Mouse (Mus musculus) lung, embryonic 16.5 days (tissue): ENCODE data around the gene Plcb3. TPM values are rescaled to one million over a fixed set of nuclear protein-coding genes. Genes with fewer than 3 reads are reported as not detected.

Experiments
- ATAC-seq: fragments of 200-750 bp; cut with Nextera tagmentation; 2 replicates; pipeline ENCODE4 v1.8.0; 2017; ENCODE audit warnings: low read depth, mild to moderate bottlenecking, moderate library complexity
- H3K27ac ChIP-seq: fragments of 300-500 bp; sonication (generic); 2 replicates; pipeline ENCODE4 v1.5.1; 2014; ENCODE audit warnings: mild to moderate bottlenecking, control low read depth, low read length
- H3K27me3 ChIP-seq: fragments of 300-500 bp; sonication (generic); 2 replicates; pipeline ENCODE4 v1.6.1; 2014; ENCODE audit warnings: low read depth, low read length, mixed read lengths; ENCODE audit not compliant: control insufficient read depth, insufficient read depth
- H3K36me3 ChIP-seq: fragments of 300-500 bp; sonication (generic); 2 replicates; pipeline ENCODE4 v1.6.1; 2014; ENCODE audit warnings: low read length; ENCODE audit not compliant: control insufficient read depth, insufficient read depth
- H3K4me1 ChIP-seq: fragments of 300-500 bp; sonication (generic); replicated peaks from 2 replicates; pipeline ENCODE4 v1.6.1; 2014; ENCODE audit warnings: low read length, mixed read lengths; ENCODE audit not compliant: control insufficient read depth, insufficient read depth
- H3K4me2 ChIP-seq: fragments of 300-500 bp; sonication (generic); 2 replicates; pipeline ENCODE4 v1.6.1; 2014; ENCODE audit warnings: low read depth, low read length, control low read depth
- H3K4me3 ChIP-seq: fragments of 300-500 bp; sonication (generic); 2 replicates; pipeline ENCODE4 v1.5.1; 2014; ENCODE audit warnings: mild to moderate bottlenecking, low read length, control low read depth
- H3K9ac ChIP-seq: fragments of 300-500 bp; sonication (generic); 2 replicates; pipeline ENCODE4 v1.6.1; 2014; ENCODE audit warnings: low read length, control low read depth
- H3K9me3 ChIP-seq: fragments of 300-500 bp; sonication (generic); 2 replicates; pipeline ENCODE4 v1.6.1; 2016; ENCODE audit warnings: low read length; ENCODE audit not compliant: control insufficient read depth
- WGBS: fragments of 180-500 bp; shearing (Covaris S2); extraction: QIAGEN DNeasy Blood & Tissue Kit; methylation state at CpG from one replicate; pipeline ENCODE4 v1.1.7; 2014; 5-methylcytosine and 5-hydroxymethylcytosine counted together
- polyA plus RNA-seq: library from polyadenylated mRNA; unstranded; fragments of >200 nt; fragmentation: Nextera tagmentation; extraction: Ambion mirVana; gene quantifications from 2 replicates; pipeline ENCODE4 v1.2.1, GENCODE M21; 2015

Plcb3 gene
- polyA plus RNA-seq, 1 experiment from 2014 or later = 49.1 TPM

- H3K4me2 ChIP-seq = peak overlapping the region; percentile 90
- H3K4me1 ChIP-seq = peaks cover 40% of the 10 kb centered on the region
- H3K36me3 ChIP-seq = peaks cover 7% of the 10 kb centered on the region
- peak overlapping the region; percentile 78 for H3K9ac ChIP-seq
- WGBS = 29% methylated on average over 12 of the region's 12 CpGs
- peak overlapping the region; percentile 73 for H3K4me3 ChIP-seq
- peak overlapping the region; percentile 34; the same call in 1 of the 2 replicates for H3K27ac ChIP-seq
- no peak for ATAC-seq
- no peaks in the 10 kb centered on the region for H3K27me3 ChIP-seq
- no peaks in the 10 kb centered on the region for H3K9me3 ChIP-seq
These were observed 2.6 kb downstream of the Plcb3 start for GRCm38 (mm10) chr19:6973581-6974190.

GRCm38 (mm10) chr19:6972247-6972917 is 3.9 kb downstream of the Plcb3 start:
- Histone ChIP-seq H3K4me2 (no peak overlapping the region), H3K27ac (no peak overlapping the region), H3K36me3 (peaks cover 2% of the 10 kb centered on the region), H3K9ac (no peak overlapping the region), H3K9me3 (no peaks in the 10 kb centered on the region), H3K4me3 (no peak overlapping the region), H3K27me3 (no peaks in the 10 kb centered on the region), H3K4me1 (peaks cover 39% of the 10 kb centered on the region)
- WGBS = 76% methylated on average over 13 of the region's 13 CpGs
- ATAC-seq = no peak

- H3K36me3 ChIP-seq = no peaks in the 10 kb centered on the region
- no peak for ATAC-seq
- H3K9ac ChIP-seq = no peak overlapping the region
- no peak overlapping the region for H3K27ac ChIP-seq
- H3K4me2 ChIP-seq = no peak overlapping the region
- H3K27me3 ChIP-seq = no peaks in the 10 kb centered on the region
- peaks cover 34% of the 10 kb centered on the region for H3K4me1 ChIP-seq
- 33% methylated on average over 6 of the region's 6 CpGs for WGBS
- no peak overlapping the region for H3K4me3 ChIP-seq
- no peaks in the 10 kb centered on the region for H3K9me3 ChIP-seq
These were observed 4.6 kb downstream of the Plcb3 start for GRCm38 (mm10) chr19:6971644-6972043.

- H3K36me3 ChIP-seq = peaks cover 8% of the 10 kb centered on the region
- H3K9ac ChIP-seq = peak overlapping the region; percentile 55
- no peaks in the 10 kb centered on the region for H3K9me3 ChIP-seq
- H3K4me1 ChIP-seq = peaks cover 24% of the 10 kb centered on the region
- no peak for ATAC-seq
- peak overlapping the region; percentile 79 for H3K4me2 ChIP-seq
- WGBS = 21% methylated on average over 11 of the region's 11 CpGs
- H3K27me3 ChIP-seq = no peaks in the 10 kb centered on the region
- H3K4me3 ChIP-seq = no peak overlapping the region; the same call in 1 of the 2 replicates
- no peak overlapping the region; the same call in 1 of the 2 replicates for H3K27ac ChIP-seq
These were observed 5.7 kb downstream of the Plcb3 start for GRCm38 (mm10) chr19:6970460-6971085.

- peak overlapping the region; percentile 87 for H3K9ac ChIP-seq
- 0 out of 2 replicates have a peak overlapping the region, but pooled peaks have one; percentile 43 for H3K27ac ChIP-seq
- ATAC-seq = peak; percentile 82
- H3K4me1 ChIP-seq = peaks cover 24% of the 10 kb centered on the region
- H3K9me3 ChIP-seq = no peaks in the 10 kb centered on the region
- peak overlapping the region; percentile 77 for H3K4me3 ChIP-seq
- peaks cover 13% of the 10 kb centered on the region for H3K36me3 ChIP-seq
- no peaks in the 10 kb centered on the region for H3K27me3 ChIP-seq
- peak overlapping the region; percentile 79 for H3K4me2 ChIP-seq
- WGBS = 1% methylated on average over 52 of the region's 55 CpGs
These were observed 6.4 kb downstream of the Plcb3 start for GRCm38 (mm10) chr19:6969665-6970381.

- peak overlapping the region; percentile 77 for H3K4me3 ChIP-seq
- peaks cover 18% of the 10 kb centered on the region for H3K36me3 ChIP-seq
- H3K9me3 ChIP-seq = no peaks in the 10 kb centered on the region
- peak overlapping the region; percentile 87 for H3K9ac ChIP-seq
- H3K4me1 ChIP-seq = peaks cover 24% of the 10 kb centered on the region
- WGBS = 0% methylated on average over 20 of the region's 20 CpGs
- peak overlapping the region; percentile 79 for H3K4me2 ChIP-seq
- H3K27ac ChIP-seq = 0 out of 2 replicates have a peak overlapping the region, but pooled peaks have one; percentile 43
- ATAC-seq = no peak; the same call in 1 of the 2 replicates
- no peaks in the 10 kb centered on the region for H3K27me3 ChIP-seq
These were observed 7.0 kb downstream of the Plcb3 start for GRCm38 (mm10) chr19:6969291-6969664.

- peaks cover 20% of the 10 kb centered on the region for H3K36me3 ChIP-seq
- H3K27me3 ChIP-seq = no peaks in the 10 kb centered on the region
- H3K27ac ChIP-seq = peak overlapping the region; percentile 30; the same call in 1 of the 2 replicates
- peaks cover 21% of the 10 kb centered on the region for H3K4me1 ChIP-seq
- H3K9ac ChIP-seq = peak overlapping the region; percentile 87
- peak overlapping the region; percentile 77 for H3K4me3 ChIP-seq
- no peaks in the 10 kb centered on the region for H3K9me3 ChIP-seq
- WGBS = 5% methylated on average over 15 of the region's 15 CpGs
- peak overlapping the region; percentile 79 for H3K4me2 ChIP-seq
- peak; percentile 10 for ATAC-seq
These were observed 7.6 kb downstream of the Plcb3 start for GRCm38 (mm10) chr19:6968491-6969271.

- ATAC-seq = no peak
- Histone ChIP-seq H3K27me3 (no peaks in the 10 kb centered on the region), H3K36me3 (peaks cover 46% of the 10 kb centered on the region), H3K9ac (no peak overlapping the region), H3K4me3 (no peak overlapping the region), H3K4me2 (no peak overlapping the region), H3K4me1 (peaks cover 14% of the 10 kb centered on the region), H3K27ac (no peak overlapping the region), H3K9me3 (no peaks in the 10 kb centered on the region)
- WGBS = 87% methylated on average over 10 of the region's 10 CpGs
These were observed 19.8 kb downstream of the Plcb3 start for GRCm38 (mm10) chr19:6956461-6956860.
